Mouse (Mus musculus) right cerebral cortex, adult 2 months (tissue): ENCODE measurements at regions not wholly inside any gene's neighbourhood (a gene's known extent, or its start where the extent isn't known, plus 50 kb on each side); places are given as distances from the start of the nearest gene placed in this dataset.
"Not testable (repeated sequence)": the region's sequence is repeated elsewhere in the genome, so short reads cannot be mapped to it uniquely, and the experiment has no call there.

Experiments
- DNase-seq, 2 experiments: peaks; one replicate each; pipeline ENCODE4 v3.0.0; 2021 to 2022; ENCODE audit warnings: low spot score in 2 of 2

DNA sequence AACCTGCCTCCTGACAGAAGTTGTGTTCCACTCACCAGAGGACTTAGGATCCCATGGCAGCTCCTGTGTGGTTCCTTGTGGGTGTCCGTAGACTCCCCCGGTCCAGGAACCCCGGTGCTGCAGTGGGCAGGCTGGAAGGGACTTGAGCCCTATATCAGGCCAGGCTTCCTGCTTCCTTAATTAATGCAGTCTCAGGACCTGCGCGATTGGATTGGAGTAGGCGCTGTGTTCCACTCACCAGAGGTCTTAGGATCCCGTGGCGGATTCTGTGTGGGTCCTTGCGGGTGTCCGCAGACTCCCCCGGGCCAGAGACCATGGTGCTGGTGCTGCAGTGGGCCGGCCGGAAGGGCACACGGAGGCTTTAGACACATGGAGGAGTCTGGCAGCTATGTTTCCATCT lies 288.7 kb downstream of the Fut8 start:
- not testable (repeated sequence) for DNase-seq

DNA sequence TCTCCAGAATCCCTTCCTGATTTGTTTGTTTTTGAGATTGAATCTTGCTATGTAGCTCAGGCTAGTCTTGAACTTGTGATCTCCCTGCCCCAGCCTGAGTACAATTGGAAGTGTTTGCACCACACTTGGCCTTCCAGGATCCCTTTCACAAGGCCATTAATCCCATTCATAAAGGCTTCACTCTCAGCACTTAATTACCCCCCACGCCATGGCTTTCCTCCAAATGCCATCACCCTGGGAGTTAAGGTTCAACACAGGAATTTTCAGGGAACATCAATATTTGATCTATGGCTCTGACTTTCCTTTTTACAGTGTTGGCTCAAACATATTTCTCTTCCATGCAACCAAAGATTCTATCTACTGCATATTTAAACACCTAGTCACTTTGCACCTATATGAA lies 289.6 kb downstream of the Fut8 start:
- no peak for DNase-seq

DNA sequence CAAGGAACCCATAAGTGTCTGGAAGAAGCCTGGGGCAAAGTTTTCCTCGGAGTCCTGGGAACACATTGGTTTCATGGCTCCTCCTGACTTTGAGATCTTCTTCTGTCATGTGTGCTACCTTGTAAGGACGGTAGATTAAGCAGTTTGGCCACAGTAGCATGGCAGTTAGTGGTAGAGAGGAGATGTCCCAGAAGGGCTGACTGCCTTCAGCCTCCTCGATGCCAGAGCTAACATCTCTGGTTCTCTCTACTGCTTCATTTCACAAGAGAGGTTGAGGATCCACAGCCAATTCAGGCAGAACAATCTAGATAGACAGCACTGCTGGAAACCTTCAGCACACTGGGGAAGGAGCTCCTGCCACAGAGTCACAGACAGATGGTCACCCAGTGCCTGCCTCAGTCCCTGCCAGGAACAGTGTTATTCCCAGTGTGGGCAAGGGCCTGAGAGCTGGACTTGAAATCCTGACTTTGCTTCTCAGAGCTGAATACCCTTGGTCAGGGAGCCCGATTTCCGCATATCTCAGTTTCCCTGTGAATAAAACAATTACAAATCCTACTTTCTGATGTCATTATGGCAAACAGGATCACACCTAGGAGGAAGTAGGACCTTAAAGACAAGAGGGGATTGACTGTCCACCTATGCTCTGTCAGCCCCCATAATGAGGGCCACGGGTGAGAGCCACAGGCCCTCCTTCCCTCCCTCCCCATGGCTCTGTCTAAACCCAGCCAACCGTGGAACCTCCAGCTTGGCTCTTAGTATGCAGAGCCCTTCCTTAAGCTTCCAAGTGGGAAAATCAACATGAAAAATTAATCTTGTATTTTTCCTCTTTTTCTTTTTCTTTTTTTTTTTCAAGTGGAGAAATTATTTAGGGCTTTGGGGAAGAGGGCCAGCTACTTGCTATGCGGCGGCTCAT lies 290.3 kb downstream of the Fut8 start:
- DNase-seq: no peak

DNA sequence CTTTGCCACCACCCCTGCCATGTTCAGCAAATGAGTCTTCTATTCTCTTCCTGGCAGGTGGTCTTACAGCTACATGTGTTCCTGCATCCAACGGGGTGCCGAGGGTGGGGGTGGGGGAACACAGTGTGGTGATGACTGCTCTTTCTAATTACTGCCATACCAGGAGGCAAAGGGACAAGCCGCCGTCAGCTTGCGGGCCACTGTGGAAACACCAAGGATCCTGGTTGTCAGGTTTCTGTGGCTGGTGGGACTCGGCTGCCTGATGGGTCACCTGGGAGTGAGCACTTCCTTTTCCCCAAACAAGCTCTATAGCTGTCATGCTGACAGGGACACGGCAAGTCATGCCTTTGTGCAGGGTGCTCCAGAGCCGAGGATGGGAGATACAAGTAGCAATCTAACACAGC lies 290.9 kb downstream of the Fut8 start:
- DNase-seq: no peak

DNA sequence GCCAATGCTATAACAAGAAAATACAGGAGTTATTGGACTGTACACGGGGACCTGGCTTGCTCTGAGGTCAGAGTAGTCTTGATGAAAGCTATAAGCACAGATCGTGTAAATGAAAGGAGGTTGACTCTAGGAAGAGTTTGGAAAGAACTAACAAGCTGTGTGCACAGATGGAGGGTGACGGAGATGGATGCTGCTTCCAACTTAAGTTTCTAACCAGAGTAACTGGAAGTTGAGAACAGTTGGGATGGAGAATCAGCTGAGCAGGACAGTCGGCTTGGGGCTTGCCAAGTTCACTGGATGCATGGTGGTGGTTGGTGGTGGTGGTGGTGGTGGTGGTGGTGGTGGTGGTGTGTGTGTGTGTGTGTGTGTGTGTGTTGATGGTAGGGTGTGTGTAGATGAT lies 291.5 kb downstream of the Fut8 start:
- DNase-seq: no peak

DNA sequence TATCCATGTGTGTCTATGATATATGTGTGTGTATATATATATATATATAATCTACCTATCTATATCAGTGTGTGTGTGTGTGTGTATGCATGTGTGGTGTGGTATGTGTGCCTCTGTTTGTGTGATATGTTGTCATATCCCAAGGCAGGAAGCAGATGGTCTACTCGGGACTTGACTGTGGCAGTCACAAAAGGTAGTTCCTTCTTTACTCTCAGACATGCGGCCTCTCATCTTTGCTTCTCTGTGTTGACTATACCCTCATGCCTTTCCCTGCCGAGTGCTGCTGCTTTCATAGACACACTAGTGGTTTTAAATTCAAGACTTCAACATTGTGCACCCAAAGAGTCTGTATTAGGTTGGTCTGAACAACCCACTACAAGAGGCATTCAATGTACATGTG lies 292.0 kb downstream of the Fut8 start:
- no peak for DNase-seq

DNA sequence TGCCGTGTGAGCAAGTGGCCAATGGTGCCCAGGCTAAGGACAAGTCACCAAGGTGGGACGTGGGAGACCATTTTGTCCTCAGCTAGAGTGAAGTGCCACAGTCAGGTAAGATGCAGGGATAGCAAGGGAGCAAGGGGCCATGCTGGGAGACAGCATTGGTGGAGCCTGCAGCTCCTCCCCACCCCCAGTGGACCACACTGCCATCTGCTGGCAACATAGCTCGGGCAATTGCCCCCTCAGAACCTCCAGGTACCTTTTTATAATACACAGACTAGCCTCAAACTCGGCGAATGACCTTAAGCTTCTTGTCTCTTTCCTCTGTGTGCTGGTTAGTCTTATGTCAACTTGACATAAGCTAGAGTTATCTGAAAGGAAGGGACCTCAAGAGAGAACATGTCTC lies 293.4 kb downstream of the Fut8 start:
- DNase-seq: peak in 1 of 2 experiments; percentile 11

DNA sequence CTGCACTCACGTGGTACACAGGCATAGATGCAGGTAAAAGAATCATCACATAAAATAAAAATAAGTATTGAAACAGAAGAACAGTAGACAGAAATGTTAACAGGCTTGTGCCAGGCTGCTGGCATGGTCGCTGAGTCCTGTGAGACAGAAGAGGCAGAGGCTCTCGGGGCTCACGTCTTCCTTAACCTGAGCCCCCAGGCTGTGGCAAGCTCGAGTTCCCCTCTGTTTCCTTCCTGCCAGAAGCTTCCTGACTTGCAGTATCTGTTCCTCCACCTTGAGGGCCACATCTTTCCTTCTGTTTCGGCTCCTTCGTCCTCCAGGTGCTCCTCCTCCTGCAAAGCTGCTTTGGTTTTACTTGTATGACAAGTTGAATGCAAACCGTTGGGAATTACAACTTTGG lies 294.6 kb downstream of the Fut8 start:
- DNase-seq: no peak

DNA sequence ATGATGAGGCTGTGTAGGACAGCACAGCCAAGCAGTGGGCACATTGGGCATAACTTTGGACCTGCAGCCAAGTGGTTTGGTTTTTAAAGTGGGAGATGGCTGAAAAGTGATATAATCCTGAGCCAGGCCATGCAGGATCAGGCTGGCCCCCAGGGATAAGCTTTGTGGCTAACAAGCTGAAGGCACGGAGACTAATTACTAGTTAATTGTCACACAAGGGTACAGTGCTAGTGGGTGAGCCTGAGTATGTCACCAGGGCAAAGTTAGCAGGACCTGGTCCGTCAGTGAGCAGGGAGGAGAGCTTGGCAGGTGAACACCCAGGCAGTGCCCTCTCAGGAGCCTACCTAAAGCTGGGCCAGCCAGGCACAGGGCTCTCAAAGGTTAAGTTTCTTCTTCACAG lies 295.7 kb downstream of the Fut8 start:
- DNase-seq: no peak

DNA sequence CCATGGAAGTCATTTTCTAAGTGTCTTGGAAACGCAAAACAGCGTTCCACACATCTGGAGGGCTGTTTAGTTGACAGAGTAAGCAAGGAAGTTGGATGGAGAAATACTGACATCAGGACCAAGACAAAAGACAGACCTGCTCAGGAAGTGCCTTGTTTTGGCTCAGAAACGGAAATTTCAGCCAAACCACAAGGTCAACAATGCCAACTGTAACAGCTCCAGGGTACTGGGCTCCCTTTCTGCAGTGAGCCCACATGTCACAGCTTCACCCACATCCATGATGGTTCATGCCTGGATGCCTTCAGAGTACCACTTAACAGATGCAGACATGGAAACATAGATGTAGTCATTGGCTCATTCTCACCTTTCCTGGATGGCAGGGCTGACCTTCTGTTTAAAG lies 296.2 kb downstream of the Fut8 start:
- no peak for DNase-seq

DNA sequence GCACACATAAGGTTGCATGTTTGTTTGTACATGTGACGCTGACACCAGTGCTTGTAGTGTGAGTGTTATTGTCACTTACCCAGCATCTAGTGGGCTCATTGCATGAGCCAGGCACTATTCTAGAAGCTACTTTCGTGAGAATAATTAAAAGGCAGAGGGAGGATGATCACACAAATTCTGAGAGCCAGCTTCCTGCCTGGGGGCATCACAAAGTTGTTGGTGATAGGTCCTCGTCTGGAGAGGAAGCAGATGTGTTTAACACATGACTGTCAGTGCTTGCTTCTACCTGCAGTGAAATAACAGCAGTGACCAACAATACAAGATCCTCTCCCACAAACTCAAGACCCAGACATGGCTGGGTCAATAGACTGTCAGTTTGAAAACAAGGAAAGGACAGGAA lies 297.2 kb downstream of the Fut8 start:
- DNase-seq: no peak

DNA sequence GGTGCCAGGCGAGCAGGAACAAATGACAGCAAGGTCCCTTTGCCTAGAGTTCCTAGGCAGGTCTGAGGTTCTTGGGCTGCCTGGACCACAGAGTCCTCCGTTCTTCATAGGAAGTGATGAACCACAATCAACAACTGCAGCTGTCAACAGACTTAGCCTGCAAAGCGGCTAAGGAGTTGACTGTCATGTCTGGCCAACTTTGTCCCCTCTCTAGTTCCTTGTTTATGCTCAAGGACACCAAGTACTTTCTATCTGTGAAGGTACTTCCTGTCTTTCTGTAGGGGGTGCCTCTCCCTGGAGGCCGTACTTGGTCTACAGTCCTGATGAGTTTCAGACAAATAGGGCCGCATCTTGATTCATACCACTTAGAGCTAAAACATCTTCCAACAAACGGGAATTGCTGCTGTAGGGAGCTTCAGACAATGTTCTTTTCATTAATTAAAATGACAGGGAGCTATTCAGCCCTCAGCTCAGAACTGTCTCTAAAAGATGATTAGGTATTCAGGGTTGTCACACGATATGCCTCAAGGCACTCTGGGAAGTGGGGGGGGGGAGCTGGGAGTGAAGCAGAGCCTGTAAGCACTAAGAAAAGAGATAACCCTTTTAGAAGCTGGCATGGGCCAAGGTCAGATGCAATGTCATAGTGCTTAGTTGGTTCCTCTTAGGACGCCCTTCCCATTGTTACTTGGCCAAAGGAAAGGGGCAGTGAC lies 299.4 kb downstream of the Fut8 start:
- no peak for DNase-seq

DNA sequence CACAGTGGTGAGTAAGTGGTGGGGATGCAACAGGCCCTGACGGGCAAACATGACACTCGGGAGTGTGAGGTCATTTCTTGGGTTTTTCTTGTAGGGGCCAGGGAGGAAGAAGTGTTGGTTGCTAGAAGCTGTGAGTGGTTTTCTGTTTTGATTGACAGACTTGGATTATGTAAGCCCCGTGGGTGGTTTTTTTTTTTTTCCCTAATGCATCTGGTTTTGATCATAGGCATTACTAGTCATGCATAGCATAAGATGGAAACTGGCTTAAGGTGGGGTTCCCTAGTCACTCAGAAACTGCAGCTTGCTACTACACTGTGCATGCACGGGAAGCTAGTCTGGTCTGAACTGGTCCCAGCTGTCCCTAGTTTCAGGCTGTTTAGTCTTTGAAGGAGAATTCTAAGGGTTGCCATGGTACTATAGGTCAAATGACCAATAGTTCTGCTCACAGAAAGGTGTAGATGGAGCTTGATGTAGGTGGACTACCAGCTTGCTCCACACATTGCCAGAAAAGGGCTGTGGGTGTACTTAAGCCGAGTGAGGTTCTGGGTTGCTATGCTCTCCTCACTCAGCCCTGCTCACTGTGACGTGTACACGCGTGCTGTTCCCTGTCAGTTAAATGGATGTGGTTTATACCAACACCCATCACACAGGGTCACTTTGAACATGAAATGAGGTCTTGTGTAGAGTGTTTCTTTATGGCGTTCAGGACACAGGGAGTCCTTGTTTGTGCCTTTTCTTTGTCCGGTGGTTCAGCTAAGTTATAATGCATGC lies 301.9 kb downstream of the Fut8 start:
- no peak for DNase-seq

DNA sequence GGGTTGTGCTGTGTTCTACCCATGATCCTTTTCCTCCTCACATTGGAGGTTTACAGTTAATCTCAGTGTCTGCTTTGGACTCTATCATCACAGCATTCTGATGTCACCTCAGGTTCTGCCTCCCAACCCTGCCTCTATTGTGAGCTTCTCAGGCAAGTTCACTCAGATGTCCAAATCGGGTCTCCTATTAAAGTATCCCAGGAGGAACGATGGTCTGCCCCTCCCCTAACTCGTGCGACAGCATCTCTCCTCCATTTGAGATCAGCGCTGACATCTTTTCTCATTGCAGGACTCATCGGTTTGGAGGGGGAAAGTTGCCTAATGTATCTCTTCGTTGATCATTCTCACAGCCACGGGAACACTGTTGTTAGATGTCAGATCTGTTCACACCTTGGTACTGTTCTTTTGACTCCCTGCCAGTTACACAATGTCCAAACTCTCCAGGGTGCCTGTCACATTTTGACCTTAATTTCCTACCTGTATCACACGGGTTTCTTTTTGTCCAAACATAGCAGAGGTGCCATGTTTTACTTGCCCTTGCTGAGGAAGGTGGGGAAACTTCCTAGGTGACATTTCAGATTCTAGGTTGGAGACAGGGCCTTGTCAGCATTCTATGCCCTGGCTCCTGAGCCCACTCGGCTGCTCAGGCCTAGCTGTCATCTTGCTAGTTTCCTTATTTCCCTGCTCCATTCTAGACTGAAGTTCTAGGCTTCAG lies 303.3 kb downstream of the Fut8 start:
- no peak for DNase-seq

DNA sequence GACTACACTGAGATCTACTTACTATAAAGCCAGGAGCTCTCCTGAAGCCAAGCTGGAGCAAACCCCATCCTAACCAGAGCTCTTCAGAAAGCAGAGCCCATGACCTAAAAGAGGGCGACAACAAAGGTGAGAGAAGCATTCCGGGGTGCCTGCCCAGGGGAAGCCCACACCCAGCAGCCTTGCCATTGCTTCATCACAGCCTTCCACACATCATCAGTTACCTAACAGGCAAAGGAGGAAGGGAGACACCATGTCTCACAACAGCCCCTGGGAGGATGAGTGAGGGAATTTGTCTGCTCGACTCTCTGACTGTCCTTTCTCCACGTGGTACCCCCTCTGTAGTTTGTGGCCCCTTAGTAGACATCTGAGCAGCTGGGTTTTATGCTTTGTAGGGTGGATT lies 303.9 kb downstream of the Fut8 start:
- no peak for DNase-seq

DNA sequence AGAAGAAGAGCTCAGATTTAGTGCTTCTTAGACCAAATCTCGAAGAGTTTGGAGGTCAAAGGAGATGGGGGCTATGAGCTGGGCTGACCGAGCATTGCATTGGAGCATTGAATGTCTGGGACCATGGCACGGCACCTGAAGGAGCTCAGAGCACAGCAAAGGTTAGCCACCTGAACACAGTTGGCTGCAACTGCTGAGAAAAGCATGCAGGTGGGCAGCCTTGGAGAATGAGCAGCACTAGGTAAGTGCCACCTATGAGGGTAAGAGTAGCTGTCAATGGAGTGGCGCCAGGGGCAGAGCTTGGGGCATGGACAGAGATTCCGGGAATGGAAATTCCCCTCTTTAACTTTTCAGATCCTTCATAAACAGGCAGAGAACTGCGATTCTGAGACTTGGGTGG lies 305.7 kb downstream of the Fut8 start:
- no peak for DNase-seq

DNA sequence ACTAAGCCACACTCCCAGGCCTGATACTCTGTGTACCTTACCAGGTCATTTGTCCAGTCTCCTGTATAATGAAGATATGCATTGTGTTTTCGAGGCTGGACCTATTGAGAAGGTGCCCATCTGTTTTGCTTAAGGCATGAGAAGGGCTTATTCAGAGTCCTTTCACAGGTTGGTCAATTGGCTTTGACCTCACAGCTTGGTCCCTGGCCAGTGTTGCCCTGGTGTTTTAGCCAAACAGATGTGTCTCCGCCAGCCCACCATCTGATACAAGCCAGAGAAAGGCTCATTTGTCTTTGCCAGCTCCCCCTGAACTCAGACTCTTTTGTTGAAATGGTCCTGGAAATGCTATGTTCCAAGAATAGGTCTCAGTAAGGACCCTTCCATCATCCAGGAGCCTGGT lies 308.2 kb downstream of the Fut8 start:
- DNase-seq: no peak

DNA sequence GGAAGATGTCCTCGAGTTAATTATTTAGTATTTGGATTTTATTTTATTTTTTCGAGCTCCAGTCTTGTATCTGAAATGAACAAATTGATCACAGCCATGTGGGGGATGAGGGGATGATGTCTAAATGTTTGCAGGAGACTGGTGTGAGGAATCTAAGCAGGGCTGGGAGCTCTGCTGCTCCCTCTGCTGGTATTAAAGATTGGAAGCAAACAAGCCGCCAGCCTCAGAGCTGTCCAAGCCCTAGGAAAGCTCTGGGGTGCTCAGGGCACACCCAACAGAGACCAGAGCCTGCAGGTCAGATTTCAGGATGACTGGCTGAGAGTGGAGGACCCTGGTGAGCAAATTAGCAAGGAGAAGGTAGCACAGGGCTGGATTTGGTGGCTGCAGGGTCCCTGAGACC lies 330.4 kb downstream of the Fut8 start:
- DNase-seq: peak; percentile 44 to 54

DNA sequence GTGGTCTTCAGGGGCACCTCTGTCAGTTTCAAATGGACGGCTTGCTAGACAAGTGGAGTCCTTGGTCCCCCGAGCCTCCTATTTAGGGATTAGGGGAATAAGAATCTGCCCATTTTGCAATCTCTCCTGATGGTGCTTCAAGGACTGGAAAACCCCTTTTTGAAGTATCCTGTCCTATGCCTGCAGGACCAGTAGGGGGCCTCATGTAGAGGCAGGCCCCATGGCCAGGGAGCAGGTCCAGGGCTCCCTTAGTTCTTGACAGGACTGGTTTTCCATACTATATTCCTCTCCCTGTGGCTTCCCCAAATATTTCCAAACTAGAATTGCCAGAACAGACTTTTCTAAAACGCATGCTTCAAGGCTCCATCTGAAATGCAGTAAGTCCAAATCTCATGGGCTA lies 332.6 kb downstream of the Fut8 start:
- DNase-seq: no peak

DNA sequence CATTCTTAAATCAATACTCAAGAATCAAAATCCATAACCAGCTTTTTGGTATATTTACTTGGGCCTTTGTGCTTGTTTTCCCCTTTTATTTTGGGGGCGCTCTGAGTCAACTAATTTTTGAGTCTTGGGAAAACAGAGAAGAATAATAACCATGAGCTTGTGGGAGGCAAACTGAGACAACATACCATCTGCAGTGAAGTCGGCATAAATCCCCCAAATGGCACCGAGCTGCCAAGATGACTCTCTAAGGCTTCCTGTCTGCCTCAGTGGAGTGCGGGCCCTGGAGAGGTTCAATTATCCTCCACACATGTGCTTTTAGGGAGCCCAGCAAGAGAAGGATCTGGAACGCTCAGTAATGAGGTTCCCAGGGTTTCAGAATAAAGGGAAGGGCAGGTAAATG lies 333.1 kb downstream of the Fut8 start:
- DNase-seq: no peak

DNA sequence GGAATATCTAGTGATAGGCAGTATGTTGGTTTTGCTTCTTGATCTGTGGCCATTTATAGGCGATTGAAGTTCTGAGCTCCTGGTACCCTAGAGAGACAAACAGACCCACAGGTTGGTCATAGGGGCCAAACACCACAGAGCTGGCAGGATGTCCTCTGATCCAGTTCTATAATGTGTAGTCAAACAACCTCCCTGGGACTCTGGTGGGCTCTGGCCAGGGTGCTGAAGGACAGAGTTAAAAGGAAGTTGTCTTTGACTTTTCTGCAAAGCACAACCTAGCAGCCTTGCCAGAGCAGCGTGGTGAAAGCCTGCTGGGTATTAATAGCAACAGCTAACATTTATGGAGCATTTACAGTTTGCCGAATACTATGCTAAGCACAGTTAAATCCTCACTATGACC lies 337.1 kb downstream of the Fut8 start:
- DNase-seq: no peak

DNA sequence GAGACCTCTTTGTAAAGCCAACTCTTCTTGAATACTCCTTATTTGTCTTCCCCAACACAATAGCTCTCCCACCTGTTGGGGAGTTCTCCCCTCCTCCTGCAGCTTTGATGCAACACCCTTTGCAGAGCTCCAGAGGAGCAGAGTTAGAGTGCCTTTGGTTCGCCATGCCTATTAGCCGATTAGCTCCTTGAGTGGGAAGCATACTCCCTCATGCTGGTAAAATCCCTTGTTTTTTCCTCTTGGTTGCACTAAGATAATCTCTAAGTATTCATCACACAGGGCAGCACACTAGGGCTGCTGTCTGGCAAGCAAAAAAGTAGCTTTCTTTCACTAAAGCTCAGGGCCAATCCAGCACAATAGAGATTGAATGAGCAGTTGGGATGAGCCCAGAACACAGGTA lies 350.4 kb downstream of the Fut8 start:
- no peak for DNase-seq
